Mouse (Mus musculus) right cerebral cortex, postnatal 14 days (tissue): ENCODE data around the gene Tm9sf4.
A peak's percentile ranks its signal among the peaks of the same experiment; 100 is the strongest.

Source experiments
- DNase-seq: peaks from one replicate; pipeline ENCODE4 v3.0.0; 2022

The Tm9sf4 gene

DNA sequence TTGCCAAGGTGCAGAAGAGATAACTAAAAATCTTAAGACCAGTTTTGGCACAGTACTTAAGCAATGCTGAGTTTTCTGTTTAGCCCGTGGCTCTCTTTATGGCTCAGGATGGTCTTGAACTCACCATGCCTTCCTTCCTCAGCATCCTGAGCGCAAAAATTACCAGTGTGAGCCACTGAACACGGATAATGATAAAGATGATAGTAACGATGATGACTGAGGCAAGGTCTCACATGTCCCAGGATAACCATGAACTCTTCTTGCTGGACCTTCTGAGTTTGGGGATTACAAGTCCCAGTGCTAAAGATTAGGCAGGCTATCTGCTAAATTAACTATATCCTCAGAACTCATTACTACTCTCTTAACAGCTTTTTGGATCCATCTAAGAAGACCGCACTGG, 970 bp upstream of the Tm9sf4 start:
- no peak for DNase-seq

DNA sequence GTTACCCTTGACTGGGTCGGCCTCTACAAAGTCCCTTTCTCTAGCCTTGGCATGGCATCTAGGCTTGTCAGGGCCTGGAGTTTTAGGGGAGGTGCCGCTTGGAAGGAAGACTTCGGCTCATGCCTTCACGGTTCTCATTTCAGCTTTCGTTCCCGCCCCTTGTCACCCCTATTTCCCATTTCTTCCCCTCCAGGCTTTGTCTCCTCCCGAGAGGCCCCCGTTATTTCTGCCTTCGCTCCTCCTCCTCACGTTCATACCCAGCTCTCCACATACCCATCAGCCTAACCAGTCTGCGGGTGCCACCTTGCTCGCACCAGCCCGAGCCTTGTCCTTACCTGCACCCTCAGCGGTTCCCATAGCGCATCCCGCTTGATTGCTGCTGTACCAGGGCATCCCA, 579 bp downstream of the Tm9sf4 start:
- DNase-seq: peak; percentile 16

DNA sequence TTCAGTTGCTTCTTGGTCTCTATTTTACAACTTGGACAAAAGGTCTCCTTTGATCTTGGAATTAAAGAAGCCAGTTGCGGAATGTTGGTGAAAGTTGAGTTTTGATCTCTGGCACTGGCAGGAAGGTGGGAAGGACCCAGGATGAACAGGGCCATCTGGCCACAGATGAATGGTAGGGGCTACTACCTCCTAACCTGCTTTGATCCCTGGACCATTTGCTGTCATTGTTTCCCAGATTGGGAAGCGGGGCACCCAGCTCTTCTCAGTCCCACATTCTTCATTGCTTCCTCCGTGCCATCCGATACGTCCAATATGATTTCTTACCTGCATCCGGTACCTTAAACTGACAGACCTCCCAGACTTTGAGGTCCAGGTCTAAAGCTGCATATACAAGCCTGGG, 6.0 kb downstream of the Tm9sf4 start:
- no peak for DNase-seq

DNA sequence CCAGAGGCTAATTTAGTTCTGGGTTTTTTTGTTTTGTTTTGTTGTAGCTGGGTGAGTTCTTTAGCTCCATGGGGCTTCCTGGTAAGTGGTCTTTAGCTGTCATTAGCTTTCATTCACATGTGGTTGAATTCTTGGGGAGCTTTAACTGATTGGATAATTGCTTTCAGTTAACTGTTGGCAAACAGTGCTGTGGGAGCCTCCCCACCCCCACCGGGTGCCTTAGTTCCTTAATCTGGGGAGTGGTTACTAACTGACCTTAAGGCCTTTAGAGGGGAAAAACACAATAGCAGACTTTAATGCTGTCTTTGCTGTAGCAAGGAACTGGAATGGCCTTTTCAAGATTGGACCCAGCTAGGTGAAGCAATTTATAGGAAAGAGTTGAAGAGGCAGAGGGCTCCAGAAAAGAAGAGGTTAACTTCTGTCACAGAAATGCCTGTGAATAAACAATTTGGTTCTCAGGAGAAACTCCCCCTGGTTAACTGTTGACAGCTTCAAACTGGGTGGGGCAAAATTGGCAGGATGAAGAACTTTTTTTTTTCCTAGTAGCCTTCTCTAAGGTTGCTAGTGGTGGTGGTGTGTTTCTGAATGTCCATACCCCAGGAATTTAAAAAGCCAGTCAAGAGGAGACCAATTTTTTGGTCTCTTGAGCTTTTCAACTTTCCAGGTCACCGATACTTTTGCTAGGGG, 7.2 kb downstream of the Tm9sf4 start:
- no peak for DNase-seq

DNA sequence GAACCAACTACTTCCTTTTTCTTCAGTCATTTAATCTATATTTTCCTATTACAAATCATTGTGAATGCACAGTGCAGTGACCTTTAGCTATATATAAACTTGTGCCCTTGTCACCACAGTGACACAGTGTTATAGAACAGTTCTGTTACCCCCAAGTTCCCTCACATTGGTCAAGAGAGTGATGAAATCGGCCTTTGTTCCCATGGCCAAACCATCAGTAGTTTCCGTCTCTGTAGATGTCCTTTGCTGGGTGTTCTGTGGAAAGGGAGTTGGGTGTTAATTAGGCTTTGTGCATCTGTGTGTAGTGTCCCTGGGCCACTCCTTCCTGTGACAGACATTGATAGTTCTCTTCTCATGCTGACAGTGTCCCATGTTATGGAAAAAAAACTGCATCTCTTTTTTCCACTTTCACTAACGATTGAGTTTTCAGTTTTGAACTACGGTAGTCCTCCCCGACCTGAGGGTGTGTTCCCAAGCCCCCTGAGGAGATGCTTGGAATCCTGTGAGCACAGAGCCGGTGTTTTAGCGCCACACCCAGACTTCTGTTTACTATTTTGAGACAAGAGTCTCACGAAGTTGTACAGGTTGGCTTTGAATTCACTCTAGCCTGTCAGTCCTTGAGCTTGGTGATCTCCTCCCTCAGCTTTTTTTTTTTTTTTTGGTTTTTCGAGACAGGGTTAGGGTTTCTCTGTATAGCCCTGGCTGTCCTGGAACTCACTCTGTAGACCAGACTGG, 9.6 kb downstream of the Tm9sf4 start:
- no peak for DNase-seq

DNA sequence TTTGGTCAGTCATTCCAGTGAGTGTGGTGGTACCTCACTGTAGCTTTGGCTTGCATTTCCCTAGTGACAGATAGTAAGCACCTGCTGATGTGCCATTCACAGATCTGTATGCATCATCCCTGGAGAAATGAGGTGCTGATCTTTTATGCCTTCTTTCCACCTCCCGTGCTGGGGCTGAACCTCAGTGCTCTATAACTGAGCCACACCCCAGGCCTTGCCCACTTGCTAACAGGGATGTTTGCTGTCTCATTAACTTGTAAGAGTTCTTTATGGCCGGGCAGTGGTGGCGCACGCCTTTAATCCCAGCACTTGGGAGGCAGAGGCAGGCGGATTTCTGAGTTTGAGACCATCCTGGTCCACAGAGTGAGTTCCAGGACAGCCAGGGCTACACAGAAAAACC, 10.9 kb downstream of the Tm9sf4 start:
- no peak for DNase-seq

DNA sequence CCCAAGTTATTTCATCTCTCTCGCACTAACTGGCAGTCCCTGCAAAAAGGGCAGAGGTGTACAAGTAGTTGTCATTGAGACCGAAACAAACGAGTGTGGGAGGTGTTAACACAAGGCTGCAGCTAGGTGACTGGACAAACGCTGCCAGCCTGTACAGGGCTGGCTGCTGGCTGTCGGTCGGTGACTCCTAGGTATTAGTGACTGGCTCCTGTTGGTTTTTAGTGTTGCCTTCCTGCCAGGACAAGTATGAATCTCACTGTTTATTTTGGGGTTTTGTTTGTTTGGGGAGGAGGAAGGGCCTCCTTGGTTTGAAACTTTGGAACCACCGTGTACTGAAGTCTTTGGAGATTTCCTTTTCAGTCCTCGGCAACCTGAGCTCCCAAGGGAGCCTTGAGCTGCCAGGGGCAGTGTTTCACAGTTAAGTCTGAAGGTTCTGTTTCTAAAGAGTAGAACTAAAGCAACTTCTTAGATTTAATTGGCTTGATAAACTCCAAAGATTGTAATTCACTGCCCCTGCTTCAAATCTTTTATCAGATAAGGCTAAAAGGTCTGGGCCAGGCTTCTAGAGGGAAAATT, 15.0 kb downstream of the Tm9sf4 start:
- DNase-seq: no peak

DNA sequence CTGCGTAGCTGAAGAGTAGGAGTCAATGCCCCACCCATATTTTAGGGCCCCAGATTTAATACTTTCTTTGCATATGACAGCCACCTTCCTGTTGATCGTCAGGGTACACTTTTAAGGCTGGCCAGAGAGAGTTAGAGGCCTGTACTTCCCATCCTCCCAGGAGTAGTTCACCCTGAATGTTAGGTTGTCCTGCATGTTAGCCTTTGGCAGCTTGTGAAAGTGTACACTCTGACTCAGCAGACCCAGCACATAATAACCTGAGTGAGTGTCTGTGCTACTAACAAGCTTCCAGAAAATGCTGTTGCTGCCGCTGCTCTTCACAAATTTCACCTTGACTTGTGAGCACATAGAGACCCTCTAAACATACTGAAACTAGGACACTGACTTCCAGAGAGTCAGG, 16.1 kb downstream of the Tm9sf4 start:
- no peak for DNase-seq

DNA sequence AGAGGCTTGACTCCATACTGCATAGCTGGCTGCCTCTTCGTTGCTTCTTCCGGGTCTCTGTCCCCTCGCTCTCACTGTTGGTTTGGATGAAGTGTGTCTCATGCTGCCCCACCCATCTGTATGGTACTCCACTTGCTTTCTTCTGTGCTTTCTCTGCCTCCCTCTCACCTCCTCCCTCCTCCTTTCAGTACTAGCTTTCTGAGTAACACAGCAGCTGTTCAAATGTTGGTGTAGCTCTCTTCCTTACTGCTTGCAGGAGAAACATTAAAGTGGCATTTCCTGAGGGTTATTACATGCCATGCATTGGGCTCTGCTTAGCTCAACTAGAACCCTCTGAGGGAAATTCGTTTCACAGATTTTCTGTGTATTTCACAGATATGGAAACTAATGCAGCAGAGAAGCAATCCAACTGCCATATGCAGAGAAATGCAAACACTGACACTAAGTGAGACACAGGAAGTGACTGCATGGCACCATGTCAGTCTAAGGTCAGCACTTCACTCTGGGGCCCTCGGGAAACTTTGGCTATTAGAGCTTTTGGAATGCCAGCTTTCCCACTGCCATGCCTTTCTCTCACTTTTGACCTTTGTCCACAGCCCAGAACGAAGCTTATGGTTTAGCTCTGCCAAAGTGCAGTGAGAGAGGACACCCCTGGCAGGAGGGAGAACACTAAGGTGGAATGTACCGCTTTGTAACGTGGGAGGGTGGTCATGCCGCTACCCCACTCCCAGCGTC, 18.2 kb downstream of the Tm9sf4 start:
- no peak for DNase-seq

DNA sequence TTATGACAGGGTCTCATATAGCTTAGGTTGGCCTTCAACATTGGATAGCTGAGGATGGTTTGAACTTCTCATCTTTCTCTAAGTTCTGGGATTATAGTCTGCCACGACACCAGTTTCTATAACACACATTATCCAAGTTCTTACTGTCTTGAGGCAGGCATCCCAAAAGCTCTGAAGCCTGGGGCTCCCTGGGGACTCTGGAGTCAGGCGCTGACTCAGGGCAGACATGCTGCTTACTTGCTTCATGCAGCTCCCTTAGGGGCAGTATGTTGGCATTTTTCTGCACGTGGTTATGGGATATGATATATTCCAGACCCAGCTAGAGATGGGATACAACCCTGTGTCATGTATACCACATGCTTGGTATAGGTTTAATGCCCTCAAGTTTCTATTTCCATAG, 18.9 kb downstream of the Tm9sf4 start:
- no peak for DNase-seq

DNA sequence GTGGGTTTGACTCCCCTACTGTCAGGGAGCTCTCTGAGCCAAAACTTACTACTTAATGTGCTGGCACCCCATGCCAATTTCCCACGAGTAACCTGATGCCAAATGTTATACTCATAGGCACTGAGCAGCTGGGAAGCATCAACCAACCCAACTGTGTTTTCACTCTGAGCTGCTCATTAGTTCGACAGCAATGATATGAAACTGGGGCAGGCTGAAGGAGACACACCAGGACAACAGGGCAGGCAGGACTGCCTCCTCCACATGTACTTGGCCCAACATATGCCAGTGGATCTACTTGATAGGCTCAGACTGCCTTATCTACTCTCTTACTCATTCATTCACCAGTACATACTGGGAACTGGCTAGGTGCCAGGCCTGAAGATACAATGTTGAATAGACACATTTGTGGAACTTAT, 25.1 kb downstream of the Tm9sf4 start:
- no peak for DNase-seq

DNA sequence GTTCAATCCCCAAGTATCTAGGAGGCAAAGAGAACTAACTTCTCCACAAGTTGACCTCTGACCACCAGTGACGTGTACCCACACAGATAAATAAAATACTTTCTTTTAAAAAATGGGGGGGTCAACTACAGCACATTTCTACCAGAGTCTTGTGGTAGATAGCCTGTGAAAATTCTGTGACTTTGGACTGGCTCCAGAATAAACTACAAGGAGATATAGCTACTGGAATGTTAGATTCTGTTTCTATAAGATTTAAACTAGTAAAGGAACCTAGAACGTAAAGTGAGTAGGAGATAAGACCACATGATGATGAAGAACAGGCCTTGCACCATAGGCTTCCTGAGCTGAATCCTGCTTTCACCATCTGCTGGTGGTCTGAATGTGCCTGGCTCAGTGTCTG, 26.7 kb downstream of the Tm9sf4 start:
- DNase-seq: no peak

DNA sequence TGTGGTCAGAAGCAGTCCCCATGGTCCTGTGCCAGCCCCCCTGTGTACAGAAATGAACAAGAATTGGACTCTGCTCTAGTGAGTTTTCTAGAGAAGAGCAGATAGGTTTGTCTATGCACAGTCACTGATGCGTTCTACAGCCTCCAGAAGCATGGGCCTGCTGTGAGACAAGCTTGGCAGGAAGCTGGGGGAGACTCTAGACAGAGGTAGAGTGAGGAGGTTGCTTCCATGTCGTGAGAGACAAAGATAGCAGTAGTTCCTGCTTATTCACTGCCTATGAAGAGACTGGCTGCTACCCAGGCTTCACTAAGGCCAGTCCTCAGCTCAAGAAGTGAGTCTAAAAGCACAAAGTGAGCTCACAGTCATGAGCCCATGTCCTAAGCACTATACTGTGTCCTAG, 30.1 kb downstream of the Tm9sf4 start:
- no peak for DNase-seq

DNA sequence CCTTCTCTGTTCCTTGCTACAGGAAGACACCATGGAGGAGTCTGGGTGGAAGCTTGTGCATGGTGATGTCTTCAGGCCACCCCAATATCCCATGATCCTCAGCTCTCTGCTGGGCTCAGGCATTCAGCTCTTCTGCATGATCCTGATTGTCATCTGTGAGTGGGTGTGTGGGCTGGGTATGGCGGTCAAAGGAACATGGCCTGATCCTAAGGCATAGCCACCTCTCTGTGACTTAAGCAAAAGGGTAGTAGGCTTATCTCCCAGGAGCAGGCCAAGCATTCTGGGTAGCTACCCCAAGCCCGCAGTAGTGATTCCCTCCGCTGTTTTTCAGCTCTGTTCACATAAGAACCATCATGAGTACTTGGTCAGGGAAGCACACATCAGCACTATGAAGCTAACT, 33.2 kb downstream of the Tm9sf4 start:
- no peak for DNase-seq

DNA sequence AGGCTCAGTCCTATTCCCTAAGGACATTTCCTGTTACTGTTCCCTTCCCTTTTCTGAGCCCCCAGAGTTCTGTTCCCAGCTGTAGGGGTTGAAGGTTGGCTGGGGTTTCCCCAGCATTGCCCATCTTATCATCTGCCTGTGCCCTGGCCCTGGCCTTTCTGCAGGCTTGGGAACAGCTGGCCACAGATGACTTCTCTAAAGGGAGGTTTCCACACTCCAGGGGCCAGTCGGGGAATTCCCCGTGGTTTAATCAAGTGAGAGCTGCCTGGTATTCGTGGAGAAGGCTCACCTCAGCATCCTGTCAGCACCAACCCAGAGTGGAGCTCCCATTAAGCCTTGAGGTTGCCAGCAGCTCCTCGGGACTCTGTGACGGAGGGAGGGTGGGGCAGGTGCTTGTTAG, 37.4 kb downstream of the Tm9sf4 start:
- no peak for DNase-seq

DNA sequence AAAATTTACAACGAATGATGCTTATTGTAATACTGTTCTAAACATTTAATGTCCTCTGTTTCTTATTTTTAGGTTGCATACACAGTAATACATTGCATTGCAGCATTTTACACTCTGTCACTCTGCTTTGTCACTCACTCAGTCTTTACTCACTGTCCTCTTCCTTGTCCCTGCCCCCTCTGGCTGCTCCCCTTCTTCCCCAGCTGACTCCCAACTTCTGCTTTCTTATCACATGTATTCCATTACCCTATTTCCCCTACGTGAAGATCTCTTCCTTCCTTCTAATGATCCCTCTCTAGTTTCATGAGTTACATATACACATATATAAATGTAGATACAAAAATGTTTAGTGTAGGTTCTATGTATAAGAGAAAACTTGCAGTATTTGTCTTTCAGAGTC, 38.0 kb downstream of the Tm9sf4 start:
- no peak for DNase-seq

DNA sequence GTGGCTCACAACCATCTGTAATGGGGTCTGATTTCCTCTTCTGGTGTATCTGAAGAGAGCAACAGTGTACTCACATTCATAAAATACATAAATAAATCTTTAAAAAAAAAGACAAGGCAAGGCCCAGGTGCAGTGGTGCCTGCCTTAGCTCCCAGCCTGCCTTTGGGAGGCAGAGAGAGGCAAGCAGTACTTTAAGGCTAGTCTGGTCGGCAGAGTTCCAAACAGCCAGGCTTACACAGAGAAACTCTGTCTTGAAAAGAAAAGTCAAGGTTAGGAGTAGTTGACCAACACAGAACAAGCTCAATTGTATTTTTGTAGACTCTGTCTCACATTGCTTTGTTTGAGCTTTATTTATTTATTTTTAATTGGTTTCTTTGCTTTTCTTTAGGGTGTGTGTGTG, 41.7 kb downstream of the Tm9sf4 start:
- no peak for DNase-seq

DNA sequence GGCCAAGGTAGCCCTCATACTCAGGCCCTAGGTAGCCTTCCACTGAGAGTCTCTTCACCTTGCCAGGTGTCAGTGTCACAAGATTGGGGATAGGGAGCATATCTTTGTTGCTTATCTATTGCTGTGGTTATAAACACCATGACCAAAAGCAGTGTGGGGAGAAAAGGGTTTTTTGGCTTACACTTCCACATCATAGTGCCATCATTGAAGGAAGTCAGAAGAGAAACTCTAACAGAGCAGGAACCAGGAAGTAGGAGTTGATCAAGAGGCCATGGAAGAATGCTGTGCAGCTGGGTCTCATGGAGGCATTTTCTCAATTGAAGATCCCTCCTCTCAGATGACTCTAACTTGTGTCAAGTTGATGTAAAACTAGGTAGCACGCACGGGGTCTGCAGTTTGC, 47.0 kb downstream of the Tm9sf4 start:
- DNase-seq: no peak

DNA sequence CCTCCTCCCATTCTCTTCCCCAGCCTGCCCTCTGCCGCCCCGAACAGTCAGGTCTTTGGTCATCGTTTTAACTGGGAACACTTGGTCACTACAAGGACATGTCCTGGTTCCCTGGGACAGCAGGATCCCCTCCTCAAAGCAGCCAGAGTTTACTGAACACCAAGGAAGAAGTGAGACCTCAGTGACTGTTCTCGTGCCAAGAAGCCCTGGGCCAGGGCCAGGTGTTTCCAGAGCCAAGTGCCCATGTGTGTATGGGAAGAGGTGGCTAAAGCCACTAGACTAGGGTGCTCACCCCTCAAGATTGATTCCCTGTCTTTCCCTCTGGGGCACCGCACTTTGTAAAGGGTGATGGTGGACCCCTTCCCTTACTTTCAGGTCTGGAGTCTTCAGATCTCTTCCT, 48.2 kb downstream of the Tm9sf4 start:
- DNase-seq: no peak

DNA sequence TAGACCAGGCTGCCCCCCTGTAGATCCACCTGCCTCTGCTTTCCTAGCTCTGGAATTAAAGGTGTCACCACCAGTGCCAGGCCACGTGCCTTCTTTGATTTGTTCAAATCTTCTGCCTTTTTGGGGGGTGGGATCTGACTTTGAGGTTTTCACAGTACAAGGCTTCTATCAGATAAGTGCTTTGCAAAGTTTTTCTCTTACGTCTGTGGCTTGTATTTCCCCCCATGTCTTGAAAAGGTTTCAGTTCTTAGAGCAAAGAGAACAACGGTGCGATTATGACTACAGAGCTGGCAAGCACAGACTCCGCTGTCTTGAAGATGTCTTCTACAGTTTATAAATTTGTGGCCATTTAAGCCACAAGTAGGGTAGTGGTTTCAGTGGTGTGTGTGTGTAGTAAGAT, 50.3 kb downstream of the Tm9sf4 start:
- no peak for DNase-seq

DNA sequence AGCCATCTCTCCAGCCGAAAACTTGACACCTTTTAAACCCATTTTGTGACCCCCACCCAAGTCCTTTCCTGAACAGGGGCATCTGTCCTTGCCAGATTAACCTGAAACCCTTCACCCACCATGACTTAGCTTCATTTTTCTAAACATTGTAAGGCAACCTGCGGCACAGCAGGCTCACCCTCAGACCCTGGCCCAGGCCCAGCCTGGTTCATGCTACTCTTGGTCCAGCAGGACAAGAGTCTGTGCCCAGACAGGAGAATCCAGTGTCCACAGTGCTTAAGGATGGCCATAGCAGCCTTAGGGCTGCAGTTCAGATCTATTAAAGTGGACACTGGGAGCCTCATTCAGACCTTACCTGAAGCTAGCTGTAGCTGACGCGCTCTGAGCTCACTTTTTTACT, 52.2 kb downstream of the Tm9sf4 start:
- DNase-seq: no peak

DNA sequence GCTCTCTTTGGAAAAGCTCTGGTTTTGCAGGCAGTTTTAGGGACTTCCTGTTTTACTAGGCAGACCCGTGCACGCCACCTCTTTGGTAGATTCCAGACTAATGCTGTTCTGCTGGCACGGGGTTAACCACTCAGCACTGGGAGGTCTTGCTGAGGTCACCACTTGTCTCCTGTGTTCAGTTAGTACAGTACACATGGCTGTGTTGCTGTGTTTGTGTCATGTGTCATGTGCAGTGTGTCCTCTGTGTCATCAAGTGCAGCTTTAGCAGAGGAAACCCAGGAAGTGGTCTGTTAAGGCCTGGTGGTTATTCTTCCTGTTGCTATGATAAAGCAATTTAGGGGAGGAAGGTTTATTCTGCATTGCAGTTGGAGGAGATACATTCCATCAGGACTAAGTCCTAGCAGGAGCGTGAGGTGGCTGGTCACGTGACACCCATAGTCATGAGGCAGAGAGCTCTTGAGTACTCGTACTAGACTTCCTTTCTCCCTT, 53.7 kb downstream of the Tm9sf4 start:
- no peak for DNase-seq

DNA sequence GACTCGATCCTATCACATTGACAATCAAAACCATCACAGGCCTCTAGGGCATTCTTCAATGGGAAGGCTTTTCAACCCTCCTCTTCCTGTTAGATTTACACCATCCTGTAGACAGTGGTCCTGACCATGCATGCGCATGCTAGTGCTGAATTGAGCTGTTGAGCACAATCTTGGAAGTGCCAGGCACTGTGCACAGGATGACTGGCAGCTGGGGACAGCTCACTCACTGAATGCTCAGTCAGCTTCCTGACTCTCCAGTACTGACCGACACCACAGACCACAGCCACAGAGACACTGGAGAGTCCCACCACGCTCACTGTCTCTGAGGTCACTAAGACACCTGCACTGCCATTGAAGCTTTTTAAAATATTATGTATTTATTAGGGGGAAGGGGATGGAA, 54.3 kb downstream of the Tm9sf4 start:
- no peak for DNase-seq

DNA sequence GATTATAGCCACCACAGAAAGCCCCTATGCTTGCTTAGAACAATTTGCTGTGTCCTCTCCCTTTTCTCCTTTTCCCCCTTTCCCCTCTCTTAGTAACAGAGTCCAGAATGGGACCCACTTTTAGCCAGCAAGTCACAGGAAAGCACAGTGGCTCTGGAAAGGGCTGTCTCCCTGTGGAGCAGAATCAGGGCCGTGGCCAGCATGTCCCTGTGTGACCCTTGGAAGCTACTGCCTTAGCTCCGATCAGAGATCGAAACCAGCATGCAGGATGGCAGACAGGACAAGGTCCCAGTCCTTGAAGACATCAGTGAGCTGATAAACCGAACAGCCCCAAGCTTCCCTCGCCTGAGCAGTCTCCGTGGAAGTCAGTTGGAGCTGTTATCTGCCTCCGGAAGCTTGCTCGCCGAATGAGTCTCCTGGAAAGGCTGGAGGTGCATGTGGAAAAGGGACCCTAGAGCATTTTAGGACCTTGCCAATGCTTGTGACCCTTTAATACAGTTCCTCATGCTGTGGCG, 56.8 kb downstream of the Tm9sf4 start:
- DNase-seq: no peak
